Mouse (Mus musculus): ENCODE measurements around the gene Tmf1.

GRCm38 (mm10) chr6:97200437-97200836 is 21.5 kb upstream of the Tmf1 start:
- TF ChIP-seq KAT2A (IDR thresholded peaks at IDR 0.05; ENCODE audit: insufficient replicate concordance, low read length) (no peak), CTCF (conservative IDR thresholded peaks at IDR 0.05 in 1 of 2, IDR thresholded peaks at IDR 0.05 in 1 of 2; ENCODE audit: low read depth in 2 of 2, low read length in 2 of 2) (peak in 1 of 2 experiments; percentile 73; a peak in 2 of 4 replicates), UBTF (IDR thresholded peaks at IDR 0.05; ENCODE audit: low read depth, low read length) (no peak), ZMIZ1 (IDR thresholded peaks at IDR 0.05; ENCODE audit: low read depth, low read length) (no peak)

Measured in CH12.LX (cell line).